20 mouse cellular contexts compared by ENCODE assay signal in the genomic region with DNA sequence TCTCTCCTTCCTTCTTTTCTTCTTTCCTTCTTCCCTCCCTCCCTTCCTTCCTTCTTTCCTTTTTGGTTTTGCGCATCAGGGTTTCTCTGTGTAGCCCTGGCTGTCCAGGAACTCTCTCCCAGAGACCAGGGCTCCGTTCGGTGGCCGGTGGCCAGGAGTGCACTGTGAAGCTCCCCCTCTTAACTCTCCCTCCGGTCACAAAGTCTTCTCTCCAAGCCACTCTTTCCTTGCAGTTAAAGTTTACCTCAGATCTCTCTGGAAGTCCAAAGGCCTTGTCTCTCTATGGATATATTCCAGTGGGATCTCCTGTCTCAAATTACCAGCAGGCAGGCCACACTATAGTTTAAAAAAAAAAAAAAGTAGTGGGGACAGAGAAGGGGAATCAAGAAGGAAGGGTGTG. TPM values are rescaled to one million over a fixed set of nuclear protein-coding genes. Genes with fewer than 3 reads are reported as not detected.
A peak's percentile ranks its signal among the peaks of the same experiment; 100 is the strongest.
DNase-seq lines count a peak whose midpoint lies in the region; ATAC-seq and TF ChIP-seq lines count a peak whose summit lies in the region.
"Had no signal": no experiment of that assay in that cellular context is flagged by ENCODE, and none has a peak within 500 bp of the region (broad histone marks: within the 10 kb centered on the region; RNA-seq: fewer than 3 reads in every experiment).

No protein-coding gene starts in this region.

- peak; percentile 77 for DNase-seq in kidney, adult 2 months
- peak; percentile 62 to 68 for DNase-seq in kidney, adult 8-10 months
- peak; percentile 40 for DNase-seq in kidney, postnatal 10 days
- peak; percentile 34 for DNase-seq in yolk sac, embryonic 10.5 days (ENCODE audit: low spot score)
- DNase-seq in spleen, postnatal 36 days (ENCODE audit: low spot score in 2 of 2): no peak
- DNase-seq: adrenal gland, adult 8-10 months; adrenal gland, postnatal 36 days; cerebellum, adult 2 months; cerebellum, postnatal 10 days; gastrocnemius, adult 2 months; gastrocnemius, postnatal 25 days; heart, adult 11 months; heart, postnatal 36 days had no signal

- H3K4me1 ChIP-seq in kidney, adult 2 months (ENCODE audit: control insufficient read depth, insufficient read depth, low read length): peaks cover 2% of the 10 kb centered on the region; the same call in 1 of the 2 replicates
- peaks cover 6% of the 10 kb centered on the region for H3K4me1 ChIP-seq in neural tube, embryonic 15.5 days

- H3K4me2 ChIP-seq in neural tube, embryonic 15.5 days: no peak overlapping the region
- H3K4me2 ChIP-seq: heart, embryonic 13.5 days; hindbrain, embryonic 13.5 days had no signal

- TF ChIP-seq CTCF in kidney, adult 2 months (conservative IDR thresholded peaks at IDR 0.05; ENCODE audit: insufficient read depth, insufficient read length, low read depth, low read length): no peak

- no peak for TF ChIP-seq POLR2A in kidney, adult 2 months (IDR thresholded peaks at IDR 0.05; ENCODE audit: low read depth, low read length)

- no peaks in the 10 kb centered on the region for H3K36me3 ChIP-seq in kidney, adult 2 months (ENCODE audit: control insufficient read depth, insufficient read depth, low read length)
- no peaks in the 10 kb centered on the region for H3K36me3 ChIP-seq in neural tube, embryonic 15.5 days
- H3K36me3 ChIP-seq: embryonic facial prominence, embryonic 10.5 days; heart, embryonic 13.5 days; hindbrain, embryonic 13.5 days had no signal

- H3K27me3 ChIP-seq in kidney, adult 2 months (replicated peaks; ENCODE audit: control insufficient read depth, insufficient read depth, low read length): no peaks in the 10 kb centered on the region
- no peaks in the 10 kb centered on the region for H3K27me3 ChIP-seq in neural tube, embryonic 15.5 days (replicated peaks)
- H3K27me3 ChIP-seq: heart, embryonic 13.5 days; hindbrain, embryonic 13.5 days had no signal

- no peaks in the 10 kb centered on the region for H3K9me3 ChIP-seq in neural tube, embryonic 15.5 days (replicated peaks)
- H3K9me3 ChIP-seq: heart, embryonic 13.5 days; hindbrain, embryonic 13.5 days had no signal

- WGBS in kidney, adult 2 months: 71% methylated on average over 5 of the region's 5 CpGs
- 91% methylated on average over 5 of the region's 5 CpGs for WGBS in neural tube, embryonic 15.5 days

- peak overlapping the region; percentile 72 for H3K27ac ChIP-seq in kidney, adult 2 months (ENCODE audit: insufficient read depth, low read depth, low read length)
- H3K27ac ChIP-seq in neural tube, embryonic 15.5 days (replicated peaks): no peak overlapping the region
- H3K27ac ChIP-seq: embryonic facial prominence, embryonic 10.5 days; gastrocnemius, adult 2 months; heart, embryonic 13.5 days; hindbrain, embryonic 13.5 days had no signal

- no peak overlapping the region for H3K9ac ChIP-seq in neural tube, embryonic 15.5 days (replicated peaks)
- H3K9ac ChIP-seq: heart, embryonic 13.5 days; hindbrain, embryonic 13.5 days had no signal

- no peak for ATAC-seq in neural tube, embryonic 15.5 days (ENCODE audit: low FRiP score)
- ATAC-seq: forebrain, embryonic 14.5 days had no signal

- H3K4me3 ChIP-seq in kidney, adult 2 months (ENCODE audit: insufficient read depth, low read depth, low read length): no peak overlapping the region
- no peak overlapping the region for H3K4me3 ChIP-seq in neural tube, embryonic 15.5 days (replicated peaks)
- H3K4me3 ChIP-seq: embryonic facial prominence, embryonic 10.5 days; gastrocnemius, adult 2 months; heart, embryonic 13.5 days; hindbrain, embryonic 13.5 days had no signal

RNA-seq across cellular contexts. Expression of gene Gm17657, which starts 4.2 kb away (rescaled TPM):
- not detected in 2 replicates for polyA plus RNA-seq in kidney, adult 2 months (2012; rRNA removed)
- polyA plus RNA-seq in neural tube, embryonic 15.5 days (2015; fragmentation: Nextera tagmentation; extraction: Ambion mirVana): not detected in 2 replicates
- polyA plus RNA-seq: cerebellum, adult 2 months; embryonic facial prominence, embryonic 10.5 days; embryonic facial prominence, embryonic 14.5 days; forebrain, embryonic 14.5 days; heart, embryonic 13.5 days; heart, postnatal 0 days; hindbrain, embryonic 13.5 days had no signal

RNA-seq across cellular contexts. Expression of gene Tbc1d22b, which starts 4.3 kb away (rescaled TPM):
- 30.0 and 34.5 TPM in 2 replicates for polyA plus RNA-seq in kidney, adult 2 months (2012; rRNA removed)
- polyA plus RNA-seq in neural tube, embryonic 15.5 days (2015; fragmentation: Nextera tagmentation; extraction: Ambion mirVana): 25.7 and 29.4 TPM in 2 replicates

RNA-seq across cellular contexts. Expression of gene Tmem217, which starts 6.9 kb away (rescaled TPM):
- 1.3 and 1.7 TPM in 2 replicates for polyA plus RNA-seq in kidney, adult 2 months (2012; rRNA removed)
- 1.2 and 1.5 TPM in 2 replicates for polyA plus RNA-seq in neural tube, embryonic 15.5 days (2015; fragmentation: Nextera tagmentation; extraction: Ambion mirVana)
- polyA plus RNA-seq: forebrain, embryonic 14.5 days had no signal

RNA-seq across cellular contexts. Expression of gene Pim1, which starts 54.7 kb away (rescaled TPM):
- polyA plus RNA-seq in kidney, adult 2 months (2012; rRNA removed): 16.0 and 18.8 TPM in 2 replicates
- polyA plus RNA-seq in neural tube, embryonic 15.5 days (2015; fragmentation: Nextera tagmentation; extraction: Ambion mirVana): 9.0 and 15.8 TPM in 2 replicates

Comparison
In these comparisons a context has a peak if more than half of its experiments do, and no peak if none do; other contexts are left out.
1. DNase-seq: peak in kidney, adult 2 months (single experiment), kidney, adult 8-10 months (2 of 2), kidney, postnatal 10 days (single experiment) and yolk sac, embryonic 10.5 days (single experiment); none in spleen, postnatal 36 days (0 of 2).